Comparison of ENCODE assay signal across 10 mouse cellular contexts in genomic region chr11:69388680-69389079, GRCm38 (mm10). TPM values are rescaled to one million over a fixed set of nuclear protein-coding genes. Genes with fewer than 3 reads are reported as not detected.
"Had no signal": no experiment of that assay in that cellular context is flagged by ENCODE, and none has a peak within 500 bp of the region (broad histone marks: within the 10 kb centered on the region; RNA-seq: fewer than 3 reads in every experiment).

No protein-coding gene starts in this region.

- DNase-seq: kidney, adult 9 months; kidney, postnatal 14 days; right cerebral cortex, postnatal 14 days; thymus, postnatal 4 days had no signal

- H3K4me3 ChIP-seq: limb, embryonic 15.5 days; liver, embryonic 12.5 days; lung, embryonic 15.5 days; midbrain, embryonic 13.5 days; stomach, embryonic 15.5 days had no signal

- H3K27me3 ChIP-seq: limb, embryonic 15.5 days; liver, embryonic 12.5 days; lung, embryonic 15.5 days; midbrain, embryonic 13.5 days; stomach, embryonic 15.5 days had no signal

- H3K9ac ChIP-seq: limb, embryonic 15.5 days; liver, embryonic 12.5 days; lung, embryonic 15.5 days; stomach, embryonic 15.5 days had no signal

- ATAC-seq: liver, embryonic 12.5 days; midbrain, embryonic 13.5 days had no signal

- H3K4me2 ChIP-seq: limb, embryonic 15.5 days; liver, embryonic 12.5 days; lung, embryonic 15.5 days; midbrain, embryonic 13.5 days; stomach, embryonic 15.5 days had no signal

- H3K36me3 ChIP-seq: lung, embryonic 15.5 days; stomach, embryonic 15.5 days had no signal

- H3K9me3 ChIP-seq: limb, embryonic 15.5 days; liver, embryonic 12.5 days; lung, embryonic 15.5 days; midbrain, embryonic 13.5 days; stomach, embryonic 15.5 days had no signal

- H3K27ac ChIP-seq: limb, embryonic 15.5 days; liver, embryonic 12.5 days; lung, embryonic 15.5 days; midbrain, embryonic 13.5 days; stomach, embryonic 15.5 days had no signal

RNA-seq across cellular contexts. Expression of gene Tmem88, which starts 9.4 kb away (rescaled TPM):
- total RNA-seq: megakaryocyte-erythroid progenitor cell, adult 5-6 weeks had no signal
